Mouse (Mus musculus): Measurements from ENCODE around the gene Sema5a.

DNA sequence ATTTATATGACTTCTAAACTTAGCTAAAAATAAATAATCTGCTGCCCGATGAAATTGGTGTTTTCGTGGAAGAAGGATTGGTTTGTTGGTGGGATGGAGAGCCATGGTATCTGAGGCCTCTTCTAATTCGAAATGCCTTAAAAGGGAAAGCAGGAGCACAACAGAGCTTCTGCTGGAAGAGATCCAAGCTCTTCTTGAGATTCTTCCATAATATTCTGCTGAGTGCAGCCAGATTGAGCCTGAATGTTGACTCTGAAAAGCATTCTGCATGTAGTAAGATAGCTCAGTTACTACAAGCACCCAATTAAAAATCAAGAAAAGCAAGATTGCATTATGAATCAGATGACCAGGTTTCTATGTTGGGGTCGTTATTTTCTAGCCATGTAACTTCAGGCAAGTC, 36.8 kb downstream of the Sema5a start:
- TF ChIP-seq CTCF (conservative IDR thresholded peaks at IDR 0.05 in 1 of 2, IDR thresholded peaks at IDR 0.05 in 1 of 2; ENCODE audit: low read depth in 2 of 2, low read length in 2 of 2) (no peak), ZC3H11A (IDR thresholded peaks at IDR 0.05; ENCODE audit: low read depth, low read length) (no peak), EP300 (IDR thresholded peaks at IDR 0.05; ENCODE audit: low read length) (no peak), MAZ (IDR thresholded peaks at IDR 0.05; ENCODE audit: low read depth, low read length) (no peak), MYC (IDR thresholded peaks at IDR 0.05; ENCODE audit: low read depth, low read length) (no peak), POLR2A (IDR thresholded peaks at IDR 0.05; ENCODE audit: low read depth, low read length) (no peak), SMC3 (IDR thresholded peaks at IDR 0.05; ENCODE audit: low read depth, low read length) (no peak)

Measured in CH12.LX (cell line).